Mouse (Mus musculus): Measurements from ENCODE around the gene Nod1. TPM values are rescaled to one million over a fixed set of nuclear protein-coding genes. Genes with fewer than 3 reads are reported as not detected.

Nod1 gene
- polyA plus RNA-seq, 1 experiment from 2014 or later: 6.8 TPM

GRCm38 (mm10) chr6:54906053-54907040, 66.1 kb downstream of the Nod1 start:
- no peak overlapping the region for H3K27ac ChIP-seq (ENCODE audit: low read length)
- H3K27me3 ChIP-seq (ENCODE audit: control insufficient read depth, insufficient read depth, low read length): no peaks in the 10 kb centered on the region
- H3K36me3 ChIP-seq (ENCODE audit: control insufficient read depth, insufficient read depth): no peaks in the 10 kb centered on the region
- no peak overlapping the region for H3K4me3 ChIP-seq (ENCODE audit: low read length)
- no peak overlapping the region for H3K4me2 ChIP-seq (ENCODE audit: low read depth, low read length)
- H3K9me3 ChIP-seq (replicated peaks; ENCODE audit: control insufficient read depth, low read length): 0 out of 2 replicates have a peak, but pooled peaks cover 2% of the 10 kb centered on the region
- no peaks in the 10 kb centered on the region for H3K4me1 ChIP-seq (ENCODE audit: control insufficient read depth, insufficient read depth, low read length)
- ATAC-seq (replicated peaks; ENCODE audit: extremely low read depth, insufficient read depth, low FRiP score): no peak
- WGBS: 76% methylated on average over 10 of the region's 10 CpGs
- H3K9ac ChIP-seq (ENCODE audit: low read length): no peak overlapping the region

GRCm38 (mm10) chr6:54902547-54902946, 69.9 kb downstream of the Nod1 start:
- H3K4me3 ChIP-seq (ENCODE audit: low read length): no peak overlapping the region
- H3K4me1 ChIP-seq (ENCODE audit: control insufficient read depth, insufficient read depth, low read length): no peaks in the 10 kb centered on the region
- H3K9ac ChIP-seq (ENCODE audit: low read length): no peak overlapping the region
- 0 out of 2 replicates have a peak, but pooled peaks cover 2% of the 10 kb centered on the region for H3K9me3 ChIP-seq (replicated peaks; ENCODE audit: control insufficient read depth, low read length)
- H3K27ac ChIP-seq (ENCODE audit: low read length): no peak overlapping the region
- 85% methylated on average over 2 of the region's 2 CpGs for WGBS
- H3K4me2 ChIP-seq (ENCODE audit: low read depth, low read length): no peak overlapping the region
- no peak for ATAC-seq (replicated peaks; ENCODE audit: extremely low read depth, insufficient read depth, low FRiP score)
- no peaks in the 10 kb centered on the region for H3K36me3 ChIP-seq (ENCODE audit: control insufficient read depth, insufficient read depth)
- no peaks in the 10 kb centered on the region for H3K27me3 ChIP-seq (ENCODE audit: control insufficient read depth, insufficient read depth, low read length)

GRCm38 (mm10) chr6:54900256-54900655, 72.2 kb downstream of the Nod1 start:
- Histone ChIP-seq H3K27me3 (ENCODE audit: control insufficient read depth, insufficient read depth, low read length) (no peaks in the 10 kb centered on the region), H3K9ac (ENCODE audit: low read length) (no peak overlapping the region), H3K4me2 (ENCODE audit: low read depth, low read length) (no peak overlapping the region), H3K4me3 (ENCODE audit: low read length) (no peak overlapping the region), H3K4me1 (ENCODE audit: control insufficient read depth, insufficient read depth, low read length) (no peaks in the 10 kb centered on the region), H3K36me3 (ENCODE audit: control insufficient read depth, insufficient read depth) (no peaks in the 10 kb centered on the region), H3K9me3 (replicated peaks; ENCODE audit: control insufficient read depth, low read length) (0 out of 2 replicates have a peak, but pooled peaks cover 2% of the 10 kb centered on the region), H3K27ac (ENCODE audit: low read length) (no peak overlapping the region)
- ATAC-seq (replicated peaks; ENCODE audit: extremely low read depth, insufficient read depth, low FRiP score): no peak
- 90% methylated on average over 2 of the region's 2 CpGs for WGBS

- Histone ChIP-seq H3K27me3 (ENCODE audit: control insufficient read depth, insufficient read depth, low read length) (no peaks in the 10 kb centered on the region), H3K4me3 (ENCODE audit: low read length) (no peak overlapping the region), H3K9ac (ENCODE audit: low read length) (no peak overlapping the region)
Measured at GRCm38 (mm10) chr6:54891384-54891783, 81.0 kb downstream of the Nod1 start.

GRCm38 (mm10) chr6:54890221-54890620, 82.2 kb downstream of the Nod1 start:
- no peaks in the 10 kb centered on the region for H3K9me3 ChIP-seq (replicated peaks; ENCODE audit: control insufficient read depth, low read length)
- H3K36me3 ChIP-seq (ENCODE audit: control insufficient read depth, insufficient read depth): peaks cover 4% of the 10 kb centered on the region
- no peak overlapping the region for H3K9ac ChIP-seq (ENCODE audit: low read length)
- WGBS: 90% methylated on average over 9 of the region's 9 CpGs
- no peaks in the 10 kb centered on the region for H3K4me1 ChIP-seq (ENCODE audit: control insufficient read depth, insufficient read depth, low read length)
- no peaks in the 10 kb centered on the region for H3K27me3 ChIP-seq (ENCODE audit: control insufficient read depth, insufficient read depth, low read length)
- H3K4me3 ChIP-seq (ENCODE audit: low read length): no peak overlapping the region
- ATAC-seq (replicated peaks; ENCODE audit: extremely low read depth, insufficient read depth, low FRiP score): no peak
- H3K27ac ChIP-seq (ENCODE audit: low read length): no peak overlapping the region
- no peak overlapping the region for H3K4me2 ChIP-seq (ENCODE audit: low read depth, low read length)

More at GRCm38 (mm10) chr6:54891384-54891783, 81.0 kb downstream of the Nod1 start:
- no peak for ATAC-seq (replicated peaks; ENCODE audit: extremely low read depth, insufficient read depth, low FRiP score)
- Histone ChIP-seq H3K36me3 (ENCODE audit: control insufficient read depth, insufficient read depth) (peaks cover 4% of the 10 kb centered on the region), H3K4me2 (ENCODE audit: low read depth, low read length) (no peak overlapping the region), H3K4me1 (ENCODE audit: control insufficient read depth, insufficient read depth, low read length) (no peaks in the 10 kb centered on the region), H3K9me3 (replicated peaks; ENCODE audit: control insufficient read depth, low read length) (no peaks in the 10 kb centered on the region), H3K27ac (ENCODE audit: low read length) (no peak overlapping the region)
- WGBS: 80% methylated on average over 3 of the region's 3 CpGs

- H3K4me3 ChIP-seq (ENCODE audit: low read length): no peak overlapping the region
- H3K4me1 ChIP-seq (ENCODE audit: control insufficient read depth, insufficient read depth, low read length): no peaks in the 10 kb centered on the region
- ATAC-seq (replicated peaks; ENCODE audit: extremely low read depth, insufficient read depth, low FRiP score): no peak
- H3K4me2 ChIP-seq (ENCODE audit: low read depth, low read length): no peak overlapping the region
- H3K36me3 ChIP-seq (ENCODE audit: control insufficient read depth, insufficient read depth): peaks cover 2% of the 10 kb centered on the region; the same call in 1 of the 2 replicates
- H3K27me3 ChIP-seq (ENCODE audit: control insufficient read depth, insufficient read depth, low read length): no peaks in the 10 kb centered on the region
- no peak overlapping the region for H3K9ac ChIP-seq (ENCODE audit: low read length)
- no peaks in the 10 kb centered on the region for H3K9me3 ChIP-seq (replicated peaks; ENCODE audit: control insufficient read depth, low read length)
- H3K27ac ChIP-seq (ENCODE audit: low read length): no peak overlapping the region
- 80% methylated on average over 7 of the region's 7 CpGs for WGBS
Measured at GRCm38 (mm10) chr6:54886195-54886594, 86.2 kb downstream of the Nod1 start.

- no peak for ATAC-seq (replicated peaks; ENCODE audit: extremely low read depth, insufficient read depth, low FRiP score)
- H3K27ac ChIP-seq (ENCODE audit: low read length): no peak overlapping the region
- peaks cover 8% of the 10 kb centered on the region for H3K4me1 ChIP-seq (ENCODE audit: control insufficient read depth, insufficient read depth, low read length)
- H3K27me3 ChIP-seq (ENCODE audit: control insufficient read depth, insufficient read depth, low read length): no peaks in the 10 kb centered on the region
- no peak overlapping the region for H3K4me2 ChIP-seq (ENCODE audit: low read depth, low read length)
- no peak overlapping the region for H3K9ac ChIP-seq (ENCODE audit: low read length)
- H3K4me3 ChIP-seq (ENCODE audit: low read length): no peak overlapping the region
- no peaks in the 10 kb centered on the region for H3K9me3 ChIP-seq (replicated peaks; ENCODE audit: control insufficient read depth, low read length)
- peaks cover 2% of the 10 kb centered on the region; the same call in 1 of the 2 replicates for H3K36me3 ChIP-seq (ENCODE audit: control insufficient read depth, insufficient read depth)
- WGBS: 75% methylated on average over 2 of the region's 2 CpGs
Measured at GRCm38 (mm10) chr6:54883424-54883823, 89.0 kb downstream of the Nod1 start.

- 67% methylated on average over 4 of the region's 4 CpGs for WGBS
- Histone ChIP-seq H3K4me2 (ENCODE audit: low read depth, low read length) (no peak overlapping the region), H3K36me3 (ENCODE audit: control insufficient read depth, insufficient read depth) (no peaks in the 10 kb centered on the region), H3K4me1 (ENCODE audit: control insufficient read depth, insufficient read depth, low read length) (peaks cover 17% of the 10 kb centered on the region), H3K9ac (ENCODE audit: low read length) (no peak overlapping the region), H3K27ac (ENCODE audit: low read length) (no peak overlapping the region), H3K27me3 (ENCODE audit: control insufficient read depth, insufficient read depth, low read length) (no peaks in the 10 kb centered on the region), H3K9me3 (replicated peaks; ENCODE audit: control insufficient read depth, low read length) (no peaks in the 10 kb centered on the region), H3K4me3 (ENCODE audit: low read length) (no peak overlapping the region)
- ATAC-seq (replicated peaks; ENCODE audit: extremely low read depth, insufficient read depth, low FRiP score): no peak; the same call in 1 of the 2 replicates
Measured at GRCm38 (mm10) chr6:54880086-54880485, 92.3 kb downstream of the Nod1 start.

GRCm38 (mm10) chr6:54878546-54878945, 93.9 kb downstream of the Nod1 start:
- no peak overlapping the region for H3K4me2 ChIP-seq (ENCODE audit: low read depth, low read length)
- no peaks in the 10 kb centered on the region for H3K27me3 ChIP-seq (ENCODE audit: control insufficient read depth, insufficient read depth, low read length)
- H3K9me3 ChIP-seq (replicated peaks; ENCODE audit: control insufficient read depth, low read length): no peaks in the 10 kb centered on the region
- no peak for ATAC-seq (replicated peaks; ENCODE audit: extremely low read depth, insufficient read depth, low FRiP score)
- H3K9ac ChIP-seq (ENCODE audit: low read length): no peak overlapping the region
- no peak overlapping the region for H3K4me3 ChIP-seq (ENCODE audit: low read length)
- H3K4me1 ChIP-seq (ENCODE audit: control insufficient read depth, insufficient read depth, low read length): peaks cover 17% of the 10 kb centered on the region
- H3K27ac ChIP-seq (ENCODE audit: low read length): peak overlapping the region; percentile 35; the same call in 1 of the 2 replicates
- no peaks in the 10 kb centered on the region for H3K36me3 ChIP-seq (ENCODE audit: control insufficient read depth, insufficient read depth)

Measured in heart, embryonic 16.5 days (tissue).